Mouse (Mus musculus): ENCODE measurements around the gene Zfyve19. TPM values are rescaled to one million over a fixed set of nuclear protein-coding genes. Genes with fewer than 3 reads are reported as not detected.

Zfyve19 gene
- polyA plus RNA-seq, 1 experiment from 2014 or later, result 68.0 TPM

DNA sequence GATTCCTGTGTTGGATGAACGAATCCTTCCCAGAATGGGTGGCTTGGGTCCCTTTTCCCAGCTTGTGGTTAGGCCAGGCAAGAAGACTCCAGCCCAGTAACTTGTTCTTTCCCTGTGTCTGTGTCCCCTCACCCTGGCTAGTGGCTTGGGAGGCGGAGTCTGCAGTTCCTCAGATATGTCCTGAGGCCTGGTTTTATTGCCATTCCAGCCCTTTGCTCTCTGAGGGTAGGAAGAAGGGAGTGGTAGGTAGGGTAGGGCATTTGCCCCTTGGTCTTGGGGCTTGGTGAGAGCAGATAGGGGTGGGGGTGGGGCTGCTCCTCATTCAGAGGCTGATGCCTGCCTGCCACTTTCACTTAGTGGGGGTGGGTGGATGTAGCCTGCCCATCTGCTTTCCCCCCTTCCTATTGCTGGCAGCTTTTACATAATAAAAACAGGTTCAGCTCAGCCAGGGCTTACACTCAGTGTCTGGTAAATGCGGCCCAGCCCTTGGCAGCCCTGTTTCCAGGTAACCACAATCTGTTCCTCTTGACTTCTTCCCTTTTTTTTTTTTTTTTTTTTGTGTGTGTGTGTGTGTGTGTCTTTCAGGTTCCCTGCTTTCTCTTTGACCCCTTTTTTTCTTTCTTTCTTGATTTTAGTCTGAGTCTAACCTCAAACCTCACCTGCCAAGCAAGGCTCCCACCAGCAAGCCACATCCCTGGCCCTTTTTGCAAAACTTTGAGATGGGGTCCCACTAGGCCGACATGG is 31.8 kb downstream of the Zfyve19 start:
- H3K9ac ChIP-seq (replicated peaks), result no peak overlapping the region
- no peak for ATAC-seq (ENCODE audit: low FRiP score)
- H3K9me3 ChIP-seq (replicated peaks), result no peaks in the 10 kb centered on the region
- H3K4me1 ChIP-seq, result peaks cover 14% of the 10 kb centered on the region
- no peaks in the 10 kb centered on the region for H3K36me3 ChIP-seq
- 64% methylated on average over 4 of the region's 4 CpGs for WGBS
- no peak overlapping the region for H3K27ac ChIP-seq (replicated peaks)
- peaks cover 53% of the 10 kb centered on the region for H3K27me3 ChIP-seq (replicated peaks)
- no peak overlapping the region for H3K4me2 ChIP-seq
- no peak overlapping the region for H3K4me3 ChIP-seq (replicated peaks)

DNA sequence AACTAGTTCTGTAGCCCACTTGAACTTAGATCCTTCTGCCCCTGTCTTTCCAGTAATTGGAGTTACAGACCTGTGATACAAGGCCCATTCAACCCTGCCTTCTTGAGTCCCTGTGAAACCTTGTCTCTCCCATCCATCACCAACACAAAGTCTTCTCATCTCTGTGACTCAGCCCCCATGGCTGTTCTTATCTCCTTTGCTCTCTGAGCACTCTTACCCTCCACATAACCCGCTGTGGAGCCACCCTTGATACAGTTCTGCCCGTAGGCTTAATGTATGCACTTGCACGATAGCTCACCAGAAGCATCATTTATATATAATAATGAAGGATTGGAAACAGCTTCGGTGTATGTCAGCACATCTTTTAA is 32.4 kb downstream of the Zfyve19 start:
- ATAC-seq (ENCODE audit: low FRiP score), result no peak
- no peak overlapping the region for H3K9ac ChIP-seq (replicated peaks)
- H3K9me3 ChIP-seq (replicated peaks), result no peaks in the 10 kb centered on the region
- no peak overlapping the region for H3K27ac ChIP-seq (replicated peaks)
- no peak overlapping the region for H3K4me3 ChIP-seq (replicated peaks)
- no peaks in the 10 kb centered on the region for H3K36me3 ChIP-seq
- H3K4me2 ChIP-seq, result no peak overlapping the region
- 90% methylated on average over 4 of the region's 4 CpGs for WGBS
- peaks cover 47% of the 10 kb centered on the region for H3K27me3 ChIP-seq (replicated peaks)
- H3K4me1 ChIP-seq, result peaks cover 14% of the 10 kb centered on the region

DNA sequence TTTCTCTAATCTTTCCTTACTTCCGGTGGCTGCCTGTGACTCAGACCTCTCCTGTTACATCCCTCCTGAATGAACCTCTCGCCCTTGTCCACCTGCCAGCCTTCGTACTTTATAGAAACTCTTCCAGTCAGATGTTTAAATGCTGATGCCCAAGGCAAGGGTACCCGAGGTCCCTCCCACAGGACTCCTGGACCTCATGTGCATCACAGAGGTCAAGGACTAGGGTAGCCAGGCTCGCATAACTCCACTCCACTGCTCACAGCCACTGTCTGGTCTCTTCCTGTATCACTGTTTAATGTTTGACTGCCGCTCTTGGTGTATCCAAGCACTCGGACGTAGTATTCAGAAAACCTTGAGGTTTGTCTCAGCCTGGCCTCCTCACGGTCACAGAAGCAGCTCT is 34.1 kb downstream of the Zfyve19 start:
- no peak overlapping the region for H3K27ac ChIP-seq (replicated peaks)
- H3K9ac ChIP-seq (replicated peaks), result no peak overlapping the region
- ATAC-seq (ENCODE audit: low FRiP score), result no peak
- peaks cover 30% of the 10 kb centered on the region for H3K27me3 ChIP-seq (replicated peaks)
- H3K9me3 ChIP-seq (replicated peaks), result no peaks in the 10 kb centered on the region
- WGBS, result 88% methylated on average over 9 of the region's 9 CpGs
- H3K36me3 ChIP-seq, result no peaks in the 10 kb centered on the region
- no peak overlapping the region for H3K4me3 ChIP-seq (replicated peaks)
- no peak overlapping the region for H3K4me2 ChIP-seq
- H3K4me1 ChIP-seq, result peaks cover 5% of the 10 kb centered on the region

GRCm38 (mm10) chr2:119245246-119245645 is 36.8 kb downstream of the Zfyve19 start:
- no peak overlapping the region for H3K27ac ChIP-seq (replicated peaks)
- WGBS, result 85% methylated on average over 7 of the region's 7 CpGs
- ATAC-seq (ENCODE audit: low FRiP score), result no peak
- no peaks in the 10 kb centered on the region for H3K4me1 ChIP-seq
- no peaks in the 10 kb centered on the region for H3K9me3 ChIP-seq (replicated peaks)
- no peak overlapping the region for H3K9ac ChIP-seq (replicated peaks)
- H3K4me3 ChIP-seq (replicated peaks), result no peak overlapping the region
- no peaks in the 10 kb centered on the region for H3K36me3 ChIP-seq
- peaks cover 4% of the 10 kb centered on the region for H3K27me3 ChIP-seq (replicated peaks)
- no peak overlapping the region for H3K4me2 ChIP-seq

GRCm38 (mm10) chr2:119247904-119248303 is 39.5 kb downstream of the Zfyve19 start:
- Histone ChIP-seq H3K4me2 (no peak overlapping the region), H3K27ac (replicated peaks) (no peak overlapping the region), H3K27me3 (replicated peaks) (no peaks in the 10 kb centered on the region), H3K4me3 (replicated peaks) (no peak overlapping the region), H3K4me1 (no peaks in the 10 kb centered on the region), H3K36me3 (no peaks in the 10 kb centered on the region), H3K9ac (replicated peaks) (no peak overlapping the region), H3K9me3 (replicated peaks) (no peaks in the 10 kb centered on the region)
- no peak for ATAC-seq (ENCODE audit: low FRiP score)
- 74% methylated on average over 9 of the region's 9 CpGs for WGBS

DNA sequence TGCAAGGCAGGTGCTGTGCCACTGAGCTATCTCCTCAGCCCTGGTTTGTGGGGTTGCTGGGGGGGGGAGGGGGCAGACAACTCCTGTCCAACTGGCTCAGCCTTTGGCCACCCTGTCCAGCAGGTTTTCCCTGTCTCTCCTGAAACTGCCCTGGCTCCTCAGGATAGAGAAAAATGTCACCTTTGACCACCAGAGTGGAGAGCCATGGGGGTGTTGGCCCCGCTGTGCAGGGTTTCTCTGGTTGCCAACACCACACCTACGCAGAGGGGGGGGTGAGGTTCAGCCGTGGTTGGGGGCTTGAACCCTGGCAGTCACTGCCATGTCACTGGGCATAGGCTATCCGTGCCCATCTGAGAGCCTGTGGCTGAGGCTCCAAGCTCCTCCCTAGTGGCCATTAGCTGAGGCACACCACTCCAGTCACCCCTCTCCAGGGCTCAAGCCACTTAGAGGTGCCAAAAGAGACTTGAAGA is 41.2 kb downstream of the Zfyve19 start:
- no peak overlapping the region for H3K4me2 ChIP-seq
- no peaks in the 10 kb centered on the region for H3K4me1 ChIP-seq
- H3K9ac ChIP-seq (replicated peaks), result no peak overlapping the region
- ATAC-seq (ENCODE audit: low FRiP score), result no peak
- no peaks in the 10 kb centered on the region for H3K36me3 ChIP-seq
- H3K27me3 ChIP-seq (replicated peaks), result peaks cover 6% of the 10 kb centered on the region; the same call in 1 of the 2 replicates
- H3K27ac ChIP-seq (replicated peaks), result no peak overlapping the region
- WGBS, result 76% methylated on average over 4 of the region's 4 CpGs
- H3K9me3 ChIP-seq (replicated peaks), result no peaks in the 10 kb centered on the region
- H3K4me3 ChIP-seq (replicated peaks), result no peak overlapping the region

DNA sequence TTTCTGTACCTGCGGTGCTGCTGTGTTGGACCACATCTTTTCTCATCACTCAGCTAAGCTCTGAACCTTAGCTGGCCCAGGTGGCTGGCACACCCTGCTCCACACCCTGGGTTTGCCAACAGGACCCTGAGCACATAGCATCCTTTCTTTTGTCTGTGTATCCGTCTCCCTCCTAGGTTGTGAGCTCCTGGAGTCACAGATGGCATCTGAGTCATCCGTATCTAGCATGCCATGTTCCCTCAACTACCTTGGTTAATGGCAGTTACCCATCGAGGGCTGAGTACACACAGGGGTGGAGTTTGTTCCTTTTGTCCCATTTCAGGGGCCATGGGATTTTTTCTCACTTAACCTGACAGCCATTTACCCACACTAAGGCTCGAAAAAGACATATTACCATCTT is 42.0 kb downstream of the Zfyve19 start:
- no peaks in the 10 kb centered on the region for H3K9me3 ChIP-seq (replicated peaks)
- WGBS, result 61% methylated on average over 5 of the region's 5 CpGs
- H3K36me3 ChIP-seq, result no peaks in the 10 kb centered on the region
- no peak overlapping the region for H3K9ac ChIP-seq (replicated peaks)
- H3K27ac ChIP-seq (replicated peaks), result no peak overlapping the region
- no peak for ATAC-seq (ENCODE audit: low FRiP score)
- no peak overlapping the region for H3K4me2 ChIP-seq
- no peaks in the 10 kb centered on the region for H3K4me1 ChIP-seq
- H3K27me3 ChIP-seq (replicated peaks), result peaks cover 9% of the 10 kb centered on the region; the same call in 1 of the 2 replicates
- no peak overlapping the region for H3K4me3 ChIP-seq (replicated peaks)

GRCm38 (mm10) chr2:119250826-119251478 is 42.5 kb downstream of the Zfyve19 start:
- Histone ChIP-seq H3K9me3 (replicated peaks) (no peaks in the 10 kb centered on the region), H3K27me3 (replicated peaks) (peaks cover 10% of the 10 kb centered on the region; the same call in 1 of the 2 replicates), H3K27ac (replicated peaks) (no peak overlapping the region), H3K36me3 (no peaks in the 10 kb centered on the region), H3K4me1 (no peaks in the 10 kb centered on the region), H3K4me2 (no peak overlapping the region), H3K4me3 (replicated peaks) (no peak overlapping the region), H3K9ac (replicated peaks) (no peak overlapping the region)
- WGBS, result 19% methylated on average over 11 of the region's 11 CpGs
- ATAC-seq (ENCODE audit: low FRiP score), result no peak

DNA sequence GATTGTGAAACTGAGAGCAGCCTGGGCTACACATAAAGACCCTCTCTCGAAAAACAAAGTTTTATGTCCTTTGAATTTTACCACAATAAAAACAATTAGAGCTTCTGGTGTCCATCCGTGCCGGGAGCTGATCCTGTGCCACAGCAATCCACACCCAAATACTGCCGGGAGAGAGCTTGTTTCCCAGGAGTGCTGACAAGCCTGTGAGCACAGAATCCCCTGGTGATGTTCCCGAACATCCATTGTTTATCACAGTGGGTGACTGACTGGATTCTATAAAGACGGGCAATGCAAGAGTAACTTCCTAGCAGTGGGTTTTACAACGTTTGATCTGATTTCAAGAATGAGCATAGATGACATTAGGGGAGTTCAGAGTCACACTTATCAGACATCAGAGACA is 46.6 kb downstream of the Zfyve19 start:
- 9% methylated on average over 7 of the region's 7 CpGs for WGBS
- Histone ChIP-seq H3K4me3 (replicated peaks) (no peak overlapping the region), H3K9me3 (replicated peaks) (no peaks in the 10 kb centered on the region), H3K9ac (replicated peaks) (no peak overlapping the region), H3K4me2 (no peak overlapping the region), H3K36me3 (no peaks in the 10 kb centered on the region), H3K27ac (replicated peaks) (no peak overlapping the region), H3K27me3 (replicated peaks) (peaks cover 10% of the 10 kb centered on the region; the same call in 1 of the 2 replicates), H3K4me1 (no peaks in the 10 kb centered on the region)
- ATAC-seq (ENCODE audit: low FRiP score), result no peak

DNA sequence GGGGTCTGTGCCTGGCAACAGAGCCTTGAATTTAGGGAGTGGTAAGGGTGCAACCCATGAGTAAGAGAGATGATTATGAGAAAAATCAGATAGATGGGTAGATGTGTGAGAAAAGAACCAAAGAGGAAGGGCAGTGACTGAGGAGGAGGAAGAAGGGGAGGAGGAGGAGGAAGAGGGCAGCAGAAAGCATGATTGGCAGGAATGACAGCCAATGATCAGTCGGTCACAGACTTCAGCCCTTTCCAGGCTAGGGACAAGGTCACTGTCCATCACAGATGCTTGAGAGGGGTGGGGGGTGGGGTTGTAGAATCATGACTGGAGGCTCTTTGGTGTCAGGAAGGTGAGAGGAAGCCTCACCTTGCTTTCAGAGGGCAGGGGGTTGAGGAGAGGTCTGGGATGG is 52.1 kb downstream of the Zfyve19 start:
- no peak overlapping the region for H3K4me3 ChIP-seq (replicated peaks)
- H3K4me2 ChIP-seq, result no peak overlapping the region
- H3K9ac ChIP-seq (replicated peaks), result no peak overlapping the region
- H3K27me3 ChIP-seq (replicated peaks), result peaks cover under 1% of the 10 kb centered on the region; the same call in 1 of the 2 replicates
- H3K9me3 ChIP-seq (replicated peaks), result no peaks in the 10 kb centered on the region
- H3K36me3 ChIP-seq, result no peaks in the 10 kb centered on the region
- 71% methylated on average over 1 of the region's 1 CpGs for WGBS
- no peak for ATAC-seq (ENCODE audit: low FRiP score)
- H3K4me1 ChIP-seq, result peaks cover 8% of the 10 kb centered on the region; the same call in 1 of the 2 replicates
- no peak overlapping the region for H3K27ac ChIP-seq (replicated peaks)

- no peaks in the 10 kb centered on the region; the same call in 1 of the 2 replicates for H3K27me3 ChIP-seq (replicated peaks)
Measured at GRCm38 (mm10) chr2:119261326-119261725, 52.9 kb downstream of the Zfyve19 start.

DNA sequence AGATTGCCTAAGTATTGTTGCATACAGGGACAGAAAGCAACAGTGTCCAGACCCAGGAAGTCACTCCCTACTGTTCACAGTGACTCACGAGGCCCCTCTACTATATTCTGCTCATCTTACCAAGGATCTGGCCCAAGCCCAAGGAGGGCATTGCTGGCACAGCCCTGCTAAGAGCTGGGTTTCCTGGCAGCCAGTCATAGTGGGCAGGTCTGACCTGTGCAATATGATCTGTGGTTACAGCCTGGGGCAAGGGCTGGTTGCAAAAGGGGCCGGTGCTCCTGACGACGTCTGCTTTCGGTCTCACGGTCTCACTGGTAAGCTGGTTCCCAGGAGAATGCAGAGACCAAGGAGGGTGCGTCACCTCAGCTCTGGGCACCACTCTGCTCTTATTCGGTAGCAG is 54.6 kb downstream of the Zfyve19 start:
- Histone ChIP-seq H3K36me3 (no peaks in the 10 kb centered on the region), H3K4me1 (peaks cover 8% of the 10 kb centered on the region; the same call in 1 of the 2 replicates), H3K27me3 (replicated peaks) (no peaks in the 10 kb centered on the region; the same call in 1 of the 2 replicates), H3K4me3 (replicated peaks) (no peak overlapping the region), H3K9me3 (replicated peaks) (no peaks in the 10 kb centered on the region), H3K9ac (replicated peaks) (0 out of 2 replicates have a peak overlapping the region, but pooled peaks have one; percentile 23), H3K27ac (replicated peaks) (no peak overlapping the region; the same call in 1 of the 2 replicates), H3K4me2 (no peak overlapping the region; the same call in 1 of the 2 replicates)
- peak; percentile 59; the same call in 1 of the 2 replicates for ATAC-seq (ENCODE audit: low FRiP score)
- WGBS, result 35% methylated on average over 8 of the region's 8 CpGs

More at GRCm38 (mm10) chr2:119261326-119261725, 52.9 kb downstream of the Zfyve19 start:
- H3K9me3 ChIP-seq (replicated peaks), result no peaks in the 10 kb centered on the region
- H3K36me3 ChIP-seq, result no peaks in the 10 kb centered on the region
- no peak overlapping the region for H3K27ac ChIP-seq (replicated peaks)
- no peak overlapping the region for H3K4me3 ChIP-seq (replicated peaks)
- no peak overlapping the region for H3K9ac ChIP-seq (replicated peaks)
- no peak overlapping the region for H3K4me2 ChIP-seq
- H3K4me1 ChIP-seq, result peaks cover 8% of the 10 kb centered on the region; the same call in 1 of the 2 replicates
- 53% methylated on average over 2 of the region's 2 CpGs for WGBS
- no peak for ATAC-seq (ENCODE audit: low FRiP score)

All from neural tube, embryonic 15.5 days (tissue).